Mouse (Mus musculus) myocyte (in vitro differentiated cells): Measurements from ENCODE around the gene Epb42. TPM values are rescaled to one million over a fixed set of nuclear protein-coding genes. Genes with fewer than 3 reads are reported as not detected.
A peak's percentile ranks its signal among the peaks of the same experiment; 100 is the strongest.

Experiments used
- H3K27me3 ChIP-seq: one replicate; pipeline ENCODE4 v1.6.1; 2011; ENCODE audit not compliant: control insufficient read depth, insufficient read depth, insufficient read length
- H3K36me3 ChIP-seq: one replicate; pipeline ENCODE4 v1.6.1; 2011; ENCODE audit not compliant: control insufficient read depth, insufficient read depth
- H3K4me2 ChIP-seq: one replicate; pipeline ENCODE4 v1.6.1; 2011; ENCODE audit warnings: low read depth, control low read depth
- H3K4me3 ChIP-seq: one replicate; pipeline ENCODE4 v1.5.1; 2011; ENCODE audit warnings: mild to moderate bottlenecking, control low read depth, moderate library complexity
- H3K79me2 ChIP-seq: one replicate; pipeline ENCODE4 v1.6.1; 2011; ENCODE audit not compliant: control insufficient read depth, insufficient read depth
- H3ac ChIP-seq: one replicate; pipeline ENCODE4 v1.6.1; 2011; ENCODE audit not compliant: control insufficient read depth, insufficient read length
- CEBPB ChIP-seq: IDR thresholded peaks from 2 replicates; pipeline ENCODE4 v1.6.1; 2011; ENCODE audit warnings: mild to moderate bottlenecking, moderate library complexity; ENCODE audit not compliant: poor library complexity, insufficient read depth, severe bottlenecking
- E2F4 ChIP-seq: IDR thresholded peaks from one replicate; pipeline ENCODE4 v1.6.1; 2011; ENCODE audit warnings: mild to moderate bottlenecking, control low read depth, moderate library complexity; ENCODE audit not compliant: insufficient read depth
- MAX ChIP-seq: IDR thresholded peaks from one replicate; pipeline ENCODE4 v1.6.1; 2011; ENCODE audit warnings: low read depth, mild to moderate bottlenecking, control low read depth
- MYOD1 ChIP-seq, 3 experiments: IDR thresholded peaks; one replicate each; pipeline ENCODE4 v1.6.1; 2011; ENCODE audit warnings: control low read depth in 2 of 3, low read depth in 2 of 3, mild to moderate bottlenecking in 2 of 3, moderate library complexity in 1 of 3; ENCODE audit not compliant: insufficient read length in 2 of 3, control insufficient read depth in 1 of 3
- MYOG ChIP-seq, 3 experiments: IDR thresholded peaks; one replicate each; pipeline ENCODE4 v1.6.1; 2011; ENCODE audit warnings: control low read depth in 2 of 3, low read depth in 2 of 3, mild to moderate bottlenecking in 2 of 3; ENCODE audit not compliant: insufficient read length in 2 of 3, control insufficient read depth in 1 of 3, insufficient read depth in 1 of 3
- POLR2A ChIP-seq: IDR thresholded peaks from one replicate; pipeline ENCODE4 v1.6.1; 2011; ENCODE audit warnings: low read depth, mild to moderate bottlenecking, control low read depth, moderate library complexity; ENCODE audit not compliant: insufficient read length
- POLR2AphosphoS2 ChIP-seq: IDR thresholded peaks from one replicate; pipeline ENCODE4 v1.6.1; 2011; ENCODE audit warnings: low read depth, control low read depth; ENCODE audit not compliant: insufficient read length
- REST ChIP-seq: IDR thresholded peaks from one replicate; pipeline ENCODE4 v1.6.1; 2011; ENCODE audit warnings: mild to moderate bottlenecking, control low read depth, moderate library complexity; ENCODE audit not compliant: insufficient read depth, insufficient read length
- SRF ChIP-seq: IDR thresholded peaks from one replicate; pipeline ENCODE4 v1.6.1; 2011; ENCODE audit warnings: low read depth; ENCODE audit not compliant: control insufficient read depth, insufficient read length
- TCF12 ChIP-seq: IDR thresholded peaks from one replicate; pipeline ENCODE4 v1.6.1; 2011; ENCODE audit warnings: mild to moderate bottlenecking, control low read depth; ENCODE audit not compliant: poor library complexity, insufficient read depth, severe bottlenecking
- TCF3 ChIP-seq: IDR thresholded peaks from one replicate; pipeline ENCODE4 v1.6.1; 2011; ENCODE audit warnings: low read depth, control low read depth; ENCODE audit not compliant: insufficient read length
- USF1 ChIP-seq: IDR thresholded peaks from one replicate; pipeline ENCODE4 v1.6.1; 2011; ENCODE audit warnings: low read depth, mild to moderate bottlenecking, control low read depth, moderate library complexity
- polyA plus RNA-seq: library from polyadenylated mRNA; unstranded; fragments of >200 nt; fragmentation: generic; extraction: Trizol; gene quantifications from one replicate; pipeline ENCODE4 v1.2.1, GENCODE M21; 2012; ENCODE audit warnings: missing spikeins

Epb42 gene
- polyA plus RNA-seq, 1 experiment = not detected

- H3K4me3 ChIP-seq = no peak overlapping the region
- H3K4me2 ChIP-seq = no peak overlapping the region
- no peaks in the 10 kb centered on the region for H3K79me2 ChIP-seq
- no peak for TF ChIP-seq MYOD1 (IDR thresholded peaks at IDR 0.05; ENCODE audit: control insufficient read depth in 1 of 3, insufficient read length in 2 of 3, low read depth in 2 of 3)
- TF ChIP-seq MYOG (IDR thresholded peaks at IDR 0.05; ENCODE audit: control insufficient read depth in 1 of 3, insufficient read depth in 1 of 3, insufficient read length in 2 of 3, low read depth in 2 of 3) = no peak
- TF ChIP-seq TCF3 = no peak
- no peak for TF ChIP-seq REST
- TF ChIP-seq E2F4 = no peak
- no peak for TF ChIP-seq SRF
- no peak for TF ChIP-seq USF1
- TF ChIP-seq POLR2A = no peak
- TF ChIP-seq TCF12 = no peak
- no peak for TF ChIP-seq MAX
- no peak for TF ChIP-seq CEBPB
- no peak for TF ChIP-seq POLR2AphosphoS2
- H3K27me3 ChIP-seq = no peaks in the 10 kb centered on the region
- no peak overlapping the region for H3ac ChIP-seq
- H3K36me3 ChIP-seq = peaks cover 10% of the 10 kb centered on the region
These were observed 24.2 kb downstream of the Epb42 start for GRCm38 (mm10) chr2:121012676-121013075.

GRCm38 (mm10) chr2:121009071-121009677 lies 27.7 kb downstream of the Epb42 start:
- Histone ChIP-seq H3K4me2 (peak overlapping the region; percentile 93), H3K4me3 (peak overlapping the region; percentile 74), H3K79me2 (no peaks in the 10 kb centered on the region), H3K27me3 (no peaks in the 10 kb centered on the region), H3K36me3 (peaks cover 10% of the 10 kb centered on the region), H3ac (no peak overlapping the region)
- no peak for TF ChIP-seq TCF3
- TF ChIP-seq REST = no peak
- no peak for TF ChIP-seq TCF12
- no peak for TF ChIP-seq CEBPB
- no peak for TF ChIP-seq MYOD1 (IDR thresholded peaks at IDR 0.05; ENCODE audit: control insufficient read depth in 1 of 3, insufficient read length in 2 of 3, low read depth in 2 of 3)
- no peak for TF ChIP-seq SRF
- no peak for TF ChIP-seq MYOG (IDR thresholded peaks at IDR 0.05; ENCODE audit: control insufficient read depth in 1 of 3, insufficient read depth in 1 of 3, insufficient read length in 2 of 3, low read depth in 2 of 3)
- TF ChIP-seq POLR2A = no peak
- TF ChIP-seq E2F4 = no peak
- no peak for TF ChIP-seq MAX
- no peak for TF ChIP-seq USF1
- TF ChIP-seq POLR2AphosphoS2 = no peak

GRCm38 (mm10) chr2:121008664-121009007 lies 28.2 kb downstream of the Epb42 start:
- no peak overlapping the region for H3ac ChIP-seq
- H3K27me3 ChIP-seq = no peaks in the 10 kb centered on the region
- peak overlapping the region; percentile 74 for H3K4me3 ChIP-seq
- H3K4me2 ChIP-seq = peak overlapping the region; percentile 93
- H3K79me2 ChIP-seq = no peaks in the 10 kb centered on the region
- no peak for TF ChIP-seq USF1
- TF ChIP-seq POLR2AphosphoS2 = no peak
- TF ChIP-seq SRF = no peak
- TF ChIP-seq CEBPB = no peak
- no peak for TF ChIP-seq MAX
- TF ChIP-seq POLR2A = no peak
- peaks cover 5% of the 10 kb centered on the region for H3K36me3 ChIP-seq

- Histone ChIP-seq H3K27me3 (no peaks in the 10 kb centered on the region), H3K36me3 (no peaks in the 10 kb centered on the region), H3K4me2 (peak within 1 kb of the TSS; percentile 93), H3K79me2 (no peaks in the 10 kb centered on the region), H3ac (no peak within 1 kb of the TSS), H3K4me3 (peak within 1 kb of the TSS; percentile 74)
- TF ChIP-seq POLR2A (peak; percentile 60), POLR2AphosphoS2 (no peak), TCF3 (no peak), TCF12 (no peak), MYOG (IDR thresholded peaks at IDR 0.05; ENCODE audit: control insufficient read depth in 1 of 3, insufficient read depth in 1 of 3, insufficient read length in 2 of 3, low read depth in 2 of 3) (no peak)
These were observed 28.8 kb downstream of the Epb42 start, which contains the start of gene Ccndbp1 for GRCm38 (mm10) chr2:121007925-121008663. Ccndbp1 (plus strand) TSS chr2:121008403.

- H3K4me3 ChIP-seq = no peak overlapping the region
- TF ChIP-seq MAX = no peak
- no peak for TF ChIP-seq SRF
- no peak for TF ChIP-seq USF1
- TF ChIP-seq MYOG (IDR thresholded peaks at IDR 0.05; ENCODE audit: control insufficient read depth in 1 of 3, insufficient read depth in 1 of 3, insufficient read length in 2 of 3, low read depth in 2 of 3) = no peak
- no peak for TF ChIP-seq TCF3
- TF ChIP-seq MYOD1 (IDR thresholded peaks at IDR 0.05; ENCODE audit: control insufficient read depth in 1 of 3, insufficient read length in 2 of 3, low read depth in 2 of 3) = no peak
- TF ChIP-seq CEBPB = no peak
- TF ChIP-seq POLR2A = no peak
- no peak for TF ChIP-seq POLR2AphosphoS2
- no peak for TF ChIP-seq TCF12
- no peak for TF ChIP-seq REST
- no peak for TF ChIP-seq E2F4
- no peaks in the 10 kb centered on the region for H3K79me2 ChIP-seq
- H3K36me3 ChIP-seq = no peaks in the 10 kb centered on the region
- H3K27me3 ChIP-seq = no peaks in the 10 kb centered on the region
- no peak overlapping the region for H3ac ChIP-seq
- H3K4me2 ChIP-seq = no peak overlapping the region
These were observed 29.9 kb downstream of the Epb42 start for GRCm38 (mm10) chr2:121006986-121007385.
